Mouse (Mus musculus) cortical plate, adult 2 months (tissue): Measurements from ENCODE around the gene Bet1l.

Experiments
- CTCF ChIP-seq: fragments of 200-500 bp; IDR thresholded peaks from 2 replicates; pipeline ENCODE4 v1.5.1; 2011; ENCODE audit warnings: mild to moderate bottlenecking, control low read depth, low read length; ENCODE audit not compliant: insufficient read depth; ENCODE audit errors: extremely low read depth
- POLR2A ChIP-seq: fragments of 200-500 bp; IDR thresholded peaks from 2 replicates; pipeline ENCODE4 v1.6.1; 2011; ENCODE audit warnings: mild to moderate bottlenecking, low read length, control low read depth; ENCODE audit not compliant: insufficient read depth; ENCODE audit errors: extremely low read depth

- TF ChIP-seq CTCF (peak; percentile 89), POLR2A (no peak)
These were observed 12.3 kb downstream of the Bet1l start, which contains the start of gene Scgb1c1 for GRCm38 (mm10) chr7:140844905-140845665.
